Mouse (Mus musculus): Measurements from ENCODE around the gene Appl2.

- peak; percentile 18; the same call in 1 of the 2 replicates for TF ChIP-seq CTCF (IDR thresholded peaks at IDR 0.05)
- no peak for TF ChIP-seq POLR2A (IDR thresholded peaks at IDR 0.05; ENCODE audit: insufficient read depth, low read depth, low read length)
- TF ChIP-seq EP300 (IDR thresholded peaks at IDR 0.05; ENCODE audit: insufficient read depth, low read depth, low read length) = no peak
Measured at GRCm38 (mm10) chr10:83660605-83661004, 12.1 kb upstream of the Appl2 start.

All from heart, adult 2 months (tissue).